Mouse (Mus musculus) heart, postnatal 0 days (tissue): ENCODE measurements at regions not wholly inside any gene's neighbourhood (a gene's known extent, or its start where the extent isn't known, plus 50 kb on each side); places are given as distances from the start of the nearest gene placed in this dataset.

Experiments used
- CTCF ChIP-seq: IDR thresholded peaks from 2 replicates; pipeline ENCODE4 v1.5.1; 2016; ENCODE audit warnings: antibody characterized with exemption, control low read depth, low read depth
- EP300 ChIP-seq: IDR thresholded peaks from 2 replicates; pipeline ENCODE4 v1.6.1; 2016; ENCODE audit warnings: antibody characterized with exemption, low read depth

DNA sequence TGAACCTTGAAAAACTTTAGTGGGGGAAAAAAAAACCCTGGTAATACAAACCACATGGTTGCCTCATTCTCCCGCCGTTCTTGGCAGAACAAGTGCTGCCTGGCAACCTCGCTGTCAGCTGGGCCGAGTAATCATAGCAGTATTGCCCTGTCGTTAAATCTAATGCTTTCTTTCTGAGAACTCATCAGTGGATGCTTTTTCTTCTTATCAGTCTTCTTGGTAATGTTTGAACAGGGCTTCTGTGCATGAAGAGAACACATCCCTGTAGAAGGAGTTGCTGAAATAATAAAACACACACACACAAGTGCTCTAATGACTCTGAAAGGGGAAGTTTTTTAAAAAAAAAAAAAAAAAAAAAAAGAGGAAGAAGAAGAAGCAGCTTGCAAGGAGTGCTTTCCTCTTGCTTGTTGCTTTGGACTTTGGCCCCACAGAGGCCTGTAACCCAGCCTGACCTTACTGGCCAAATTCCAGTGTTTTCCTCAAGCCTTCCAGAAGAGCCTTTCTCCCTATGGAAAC, 200.9 kb upstream of the Cited2 start:
- TF ChIP-seq EP300 (no peak), CTCF (no peak)
